Comparison of ENCODE assay signal across 9 mouse cellular contexts in genomic region chr19:22552179-22552578, GRCm38 (mm10).
DNase-seq lines count a peak whose midpoint lies in the region; ATAC-seq lines count a peak whose summit lies in the region.
"Had no signal": no experiment of that assay in that cellular context is flagged by ENCODE, and none has a peak within 500 bp of the region (broad histone marks: within the 10 kb centered on the region; RNA-seq: fewer than 3 reads in every experiment).

No protein-coding gene starts in this region.

- WGBS in forebrain, embryonic 15.5 days = 22% methylated on average over 5 of the region's 5 CpGs
- 33% methylated on average over 5 of the region's 5 CpGs for WGBS in limb, embryonic 11.5 days

- peak; percentile 75 for ATAC-seq in forebrain, embryonic 15.5 days (replicated peaks)
- no peak for ATAC-seq in limb, embryonic 11.5 days (ENCODE audit: insufficient number of reproducible peaks, low FRiP score, low TSS enrichment, low read depth)

- H3K27ac ChIP-seq in forebrain, embryonic 15.5 days (replicated peaks) = no peak overlapping the region
- H3K27ac ChIP-seq in limb, embryonic 11.5 days (replicated peaks; ENCODE audit: low read depth, low read length) = no peak overlapping the region

- H3K9ac ChIP-seq in forebrain, embryonic 15.5 days (replicated peaks) = no peak overlapping the region
- no peak overlapping the region for H3K9ac ChIP-seq in limb, embryonic 11.5 days (ENCODE audit: low read length)

- DNase-seq in urinary bladder, postnatal 14 days (ENCODE audit: low spot score) = peak; percentile 58
- DNase-seq in urinary bladder, adult 2 months (ENCODE audit: low spot score) = no peak
- peak; percentile 69 for DNase-seq in cerebellum, adult 11-12 months
- DNase-seq in kidney, adult 9 months = peak; percentile 68
- peak; percentile 72 for DNase-seq in limb, embryonic 11.5 days (ENCODE audit: low spot score)
- peak; percentile 10 for DNase-seq in naive thymus-derived CD4-positive, alpha-beta T cell, adult 2 months (ENCODE audit: low read depth)
- DNase-seq in thymus, postnatal 14 days = peak; percentile 31

- H3K9me3 ChIP-seq in forebrain, embryonic 15.5 days = no peaks in the 10 kb centered on the region
- no peaks in the 10 kb centered on the region for H3K9me3 ChIP-seq in limb, embryonic 11.5 days (ENCODE audit: control insufficient read depth, low read length)

- no peaks in the 10 kb centered on the region for H3K27me3 ChIP-seq in forebrain, embryonic 15.5 days
- H3K27me3 ChIP-seq in limb, embryonic 11.5 days (ENCODE audit: control insufficient read depth, insufficient read depth, low read length) = no peaks in the 10 kb centered on the region

- H3K4me1 ChIP-seq in forebrain, embryonic 15.5 days = peaks cover 14% of the 10 kb centered on the region
- H3K4me1 ChIP-seq in limb, embryonic 11.5 days (ENCODE audit: control insufficient read depth, insufficient read depth, low read length) = 0 out of 2 replicates have a peak, but pooled peaks cover 4% of the 10 kb centered on the region

- no peak overlapping the region for H3K4me2 ChIP-seq in forebrain, embryonic 15.5 days (replicated peaks)
- no peak overlapping the region for H3K4me2 ChIP-seq in limb, embryonic 11.5 days (ENCODE audit: low read depth, severe bottlenecking)

- no peak overlapping the region for H3K4me3 ChIP-seq in forebrain, embryonic 15.5 days
- H3K4me3 ChIP-seq in limb, embryonic 11.5 days (ENCODE audit: low read depth, low read length) = no peak overlapping the region
- H3K4me3 ChIP-seq: erythroblast, embryonic 14.5 days had no signal

- no peaks in the 10 kb centered on the region for H3K36me3 ChIP-seq in forebrain, embryonic 15.5 days
- no peaks in the 10 kb centered on the region for H3K36me3 ChIP-seq in limb, embryonic 11.5 days (ENCODE audit: control insufficient read depth, insufficient read depth, low read length)
